Mouse (Mus musculus) midbrain, embryonic 11.5 days (tissue): Measurements from ENCODE around the gene Slc34a2. TPM values are rescaled to one million over a fixed set of nuclear protein-coding genes. Genes with fewer than 3 reads are reported as not detected.

Experiments used
- ATAC-seq: fragments of 200-750 bp; cut with Nextera tagmentation; 2 replicates; pipeline ENCODE4 v1.8.0; 2017; ENCODE audit warnings: moderate TSS enrichment, moderate library complexity; ENCODE audit not compliant: low FRiP score
- DNase-seq: peaks from one replicate; pipeline ENCODE4 v3.0.0; 2015; ENCODE audit warnings: low spot score; ENCODE audit errors: missing footprints
- H3K27ac ChIP-seq: fragments of 300-500 bp; sonication (generic); 2 replicates; pipeline ENCODE4 v1.5.1; 2014; ENCODE audit warnings: low read depth, low read length
- H3K27me3 ChIP-seq: fragments of 300-500 bp; sonication (generic); 2 replicates; pipeline ENCODE4 v1.6.1; 2014; ENCODE audit warnings: mild to moderate bottlenecking, low read length, moderate library complexity, mixed read lengths; ENCODE audit not compliant: control insufficient read depth, insufficient read depth
- H3K36me3 ChIP-seq: fragments of 300-500 bp; sonication (generic); 2 replicates; pipeline ENCODE4 v1.6.1; 2014; ENCODE audit warnings: mild to moderate bottlenecking, low read length, moderate library complexity, mixed read lengths; ENCODE audit not compliant: control insufficient read depth, insufficient read depth
- H3K4me1 ChIP-seq: fragments of 300-500 bp; sonication (generic); 2 replicates; pipeline ENCODE4 v1.6.1; 2014; ENCODE audit warnings: low read length; ENCODE audit not compliant: control insufficient read depth, insufficient read depth
- H3K4me2 ChIP-seq: fragments of 300-500 bp; sonication (generic); 2 replicates; pipeline ENCODE4 v1.6.1; 2014; ENCODE audit warnings: mild to moderate bottlenecking, moderate library complexity
- H3K4me3 ChIP-seq: fragments of 300-500 bp; sonication (generic); 2 replicates; pipeline ENCODE4 v1.5.1; 2014; ENCODE audit warnings: low read depth, low read length
- H3K9ac ChIP-seq: fragments of 300-500 bp; sonication (generic); 2 replicates; pipeline ENCODE4 v1.6.1; 2014; ENCODE audit warnings: low read length
- H3K9me3 ChIP-seq: fragments of 300-500 bp; sonication (generic); 2 replicates; pipeline ENCODE4 v1.6.1; 2016; ENCODE audit warnings: low read length; ENCODE audit not compliant: control insufficient read depth
- WGBS: fragments of 180-500 bp; shearing (Covaris S2); extraction: QIAGEN DNeasy Blood & Tissue Kit; methylation state at CpG from one replicate; pipeline ENCODE4 v1.1.7; 2014; 5-methylcytosine and 5-hydroxymethylcytosine counted together
- polyA plus RNA-seq: library from polyadenylated mRNA; unstranded; fragments of >200 nt; fragmentation: Nextera tagmentation; extraction: Ambion mirVana; gene quantifications from 2 replicates; pipeline ENCODE4 v1.2.1, GENCODE M21; 2014

Slc34a2 gene
- polyA plus RNA-seq, 1 experiment from 2014 or later = not detected

DNA sequence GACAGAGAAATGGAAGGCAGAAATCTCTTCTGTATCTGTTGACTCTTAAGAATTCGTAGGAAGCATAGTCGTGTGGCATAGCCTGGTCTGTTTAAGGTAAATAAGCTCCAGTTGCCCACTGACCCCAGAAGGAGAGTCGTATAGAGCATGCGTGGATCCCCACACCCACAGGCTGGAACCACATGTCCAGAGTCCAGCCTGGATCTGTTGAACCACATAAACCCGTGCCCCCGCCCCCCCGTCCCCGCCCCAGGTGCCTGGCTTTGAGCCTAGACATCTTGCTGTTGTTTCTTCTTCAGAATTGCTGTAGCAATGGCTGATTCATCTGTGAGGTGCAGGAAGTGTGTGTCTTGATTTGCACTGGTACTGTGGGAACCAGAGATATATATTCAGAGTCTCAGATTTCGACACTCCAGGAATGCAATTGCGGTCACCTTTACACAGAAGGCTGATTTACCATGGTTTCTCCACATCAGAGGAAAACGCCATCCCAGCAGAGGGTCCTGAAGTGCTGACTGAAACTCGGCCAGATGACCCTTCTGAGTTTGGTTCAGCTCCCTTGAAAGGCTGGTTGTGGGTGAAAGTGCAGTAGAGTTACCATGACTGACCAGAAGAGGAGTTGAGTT, 64.1 kb downstream of the Slc34a2 start:
- DNase-seq = no peak
- no peak for ATAC-seq
- H3K4me3 ChIP-seq = no peak overlapping the region
- no peak overlapping the region for H3K4me2 ChIP-seq
- no peaks in the 10 kb centered on the region for H3K27me3 ChIP-seq
- H3K36me3 ChIP-seq = no peaks in the 10 kb centered on the region
- no peak overlapping the region for H3K9ac ChIP-seq
- no peaks in the 10 kb centered on the region for H3K4me1 ChIP-seq
- H3K27ac ChIP-seq = no peak overlapping the region
- WGBS = 85% methylated on average over 12 of the region's 12 CpGs
- no peaks in the 10 kb centered on the region for H3K9me3 ChIP-seq

GRCm38 (mm10) chr5:53104177-53104855, 66.4 kb downstream of the Slc34a2 start:
- no peak overlapping the region for H3K4me2 ChIP-seq
- no peaks in the 10 kb centered on the region for H3K27me3 ChIP-seq
- 82% methylated on average over 13 of the region's 13 CpGs for WGBS
- no peak for ATAC-seq
- H3K36me3 ChIP-seq = no peaks in the 10 kb centered on the region
- no peaks in the 10 kb centered on the region for H3K4me1 ChIP-seq
- DNase-seq = no peak
- no peak overlapping the region for H3K4me3 ChIP-seq
- no peaks in the 10 kb centered on the region for H3K9me3 ChIP-seq
- no peak overlapping the region for H3K9ac ChIP-seq
- no peak overlapping the region for H3K27ac ChIP-seq

DNA sequence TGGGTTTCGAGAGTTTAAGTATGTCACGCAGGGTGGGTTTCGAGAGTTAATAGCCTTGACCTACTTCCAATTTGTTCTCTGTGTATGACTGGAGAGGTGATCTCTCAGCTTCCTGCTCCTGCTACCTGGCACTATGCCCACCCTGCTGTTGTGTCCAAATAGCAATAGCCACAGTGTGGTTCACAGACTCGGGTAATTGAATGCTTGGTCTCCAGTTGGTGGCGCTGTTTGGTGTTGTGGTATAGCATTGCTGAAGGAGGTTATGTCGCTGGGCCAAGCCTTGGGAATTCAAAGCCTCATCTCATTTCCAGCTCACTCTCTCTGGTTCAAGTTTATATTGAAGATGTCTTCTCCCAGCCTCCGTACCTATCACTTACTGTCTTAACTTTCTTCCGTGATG, 67.8 kb downstream of the Slc34a2 start:
- Histone ChIP-seq H3K9me3 (no peaks in the 10 kb centered on the region), H3K36me3 (no peaks in the 10 kb centered on the region), H3K4me3 (no peak overlapping the region), H3K9ac (no peak overlapping the region), H3K4me2 (no peak overlapping the region), H3K4me1 (no peaks in the 10 kb centered on the region), H3K27me3 (no peaks in the 10 kb centered on the region), H3K27ac (no peak overlapping the region)
- WGBS = 76% methylated on average over 8 of the region's 8 CpGs
- ATAC-seq (no peak), DNase-seq (no peak)

- no peak overlapping the region for H3K9ac ChIP-seq
- no peaks in the 10 kb centered on the region for H3K4me1 ChIP-seq
- WGBS = 83% methylated on average over 4 of the region's 4 CpGs
- no peak overlapping the region for H3K4me3 ChIP-seq
- H3K36me3 ChIP-seq = no peaks in the 10 kb centered on the region
- no peak for ATAC-seq
- no peak overlapping the region for H3K4me2 ChIP-seq
- no peak for DNase-seq
- H3K27me3 ChIP-seq = no peaks in the 10 kb centered on the region
- no peaks in the 10 kb centered on the region for H3K9me3 ChIP-seq
- no peak overlapping the region for H3K27ac ChIP-seq
These were observed 68.2 kb downstream of the Slc34a2 start for GRCm38 (mm10) chr5:53106125-53106524.

DNA sequence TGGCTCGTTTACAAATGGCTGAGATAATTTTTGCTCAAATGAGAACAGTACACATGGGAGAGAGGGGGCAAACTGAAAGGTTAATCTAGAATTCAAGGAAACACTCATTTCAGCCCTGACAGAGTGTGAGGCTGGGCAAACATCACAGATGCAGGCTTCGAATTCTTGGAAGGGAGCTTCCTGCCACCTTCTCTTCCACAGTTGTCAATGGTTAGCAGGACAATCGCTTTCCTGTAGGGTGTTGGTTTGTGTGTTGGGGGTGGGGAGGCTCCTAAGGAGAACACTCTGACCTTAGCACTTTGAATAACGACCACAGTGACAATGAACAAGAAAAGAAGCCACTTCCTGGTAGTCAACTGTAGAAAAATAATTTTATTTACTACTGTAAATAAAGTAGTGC, 68.8 kb downstream of the Slc34a2 start:
- DNase-seq (no peak), ATAC-seq (no peak)
- no peak overlapping the region for H3K27ac ChIP-seq
- WGBS = 73% methylated on average over 4 of the region's 4 CpGs
- no peaks in the 10 kb centered on the region for H3K9me3 ChIP-seq
- no peaks in the 10 kb centered on the region for H3K4me1 ChIP-seq
- H3K4me2 ChIP-seq = no peak overlapping the region
- no peaks in the 10 kb centered on the region for H3K27me3 ChIP-seq
- H3K36me3 ChIP-seq = no peaks in the 10 kb centered on the region
- H3K9ac ChIP-seq = no peak overlapping the region
- H3K4me3 ChIP-seq = no peak overlapping the region

DNA sequence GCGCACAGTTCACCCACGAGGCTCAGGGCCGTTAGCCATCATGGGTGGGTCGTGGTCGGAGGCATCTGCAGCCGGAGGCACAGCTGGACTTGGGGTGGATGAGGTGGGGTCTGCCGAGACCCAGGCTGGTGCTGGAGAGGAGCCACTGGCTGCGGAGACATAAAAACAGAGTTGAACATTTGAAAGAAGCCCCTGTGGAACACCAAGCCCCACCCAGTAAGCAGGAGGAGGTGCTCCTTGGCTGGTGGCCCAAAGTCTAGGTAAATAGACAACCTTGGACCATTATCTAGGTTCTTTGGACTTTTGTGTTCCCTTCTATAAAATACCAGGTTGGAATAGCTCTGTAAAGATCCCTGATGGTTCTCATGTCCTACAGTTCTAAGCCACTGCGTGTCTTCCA, 70.1 kb downstream of the Slc34a2 start:
- ATAC-seq (no peak), DNase-seq (no peak)
- Histone ChIP-seq H3K9ac (no peak overlapping the region), H3K9me3 (peaks cover 1% of the 10 kb centered on the region; the same call in 1 of the 2 replicates), H3K4me2 (no peak overlapping the region), H3K36me3 (no peaks in the 10 kb centered on the region), H3K4me1 (no peaks in the 10 kb centered on the region), H3K27ac (no peak overlapping the region), H3K27me3 (no peaks in the 10 kb centered on the region), H3K4me3 (no peak overlapping the region)
- 88% methylated on average over 9 of the region's 9 CpGs for WGBS

DNA sequence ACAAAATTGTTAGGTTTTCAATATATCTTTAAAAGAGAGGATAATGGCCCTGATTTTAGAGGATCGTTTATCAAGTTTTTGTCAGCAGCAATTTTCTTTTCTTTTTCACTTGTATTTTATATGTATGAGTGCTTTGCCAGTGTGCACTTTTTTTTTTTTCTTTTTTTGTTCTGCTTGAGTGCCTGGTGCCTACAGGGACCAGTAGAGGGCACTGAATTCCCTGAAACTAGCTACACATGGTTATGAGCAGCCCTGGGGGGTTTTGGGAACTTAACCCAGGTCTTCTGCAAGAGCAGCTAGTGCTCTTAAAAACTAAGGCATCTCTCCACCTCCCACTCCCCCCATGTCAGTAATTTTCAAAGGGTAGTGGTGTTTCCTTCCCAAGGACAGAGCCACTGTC, 70.8 kb downstream of the Slc34a2 start:
- no peak overlapping the region for H3K9ac ChIP-seq
- H3K4me1 ChIP-seq = no peaks in the 10 kb centered on the region
- no peak overlapping the region for H3K4me3 ChIP-seq
- H3K4me2 ChIP-seq = no peak overlapping the region
- H3K27ac ChIP-seq = no peak overlapping the region
- no peak for DNase-seq
- no peaks in the 10 kb centered on the region for H3K36me3 ChIP-seq
- no peak for ATAC-seq
- H3K27me3 ChIP-seq = no peaks in the 10 kb centered on the region
- H3K9me3 ChIP-seq = peaks cover 3% of the 10 kb centered on the region; the same call in 1 of the 2 replicates
- 86% methylated on average over 1 of the region's 1 CpGs for WGBS

DNA sequence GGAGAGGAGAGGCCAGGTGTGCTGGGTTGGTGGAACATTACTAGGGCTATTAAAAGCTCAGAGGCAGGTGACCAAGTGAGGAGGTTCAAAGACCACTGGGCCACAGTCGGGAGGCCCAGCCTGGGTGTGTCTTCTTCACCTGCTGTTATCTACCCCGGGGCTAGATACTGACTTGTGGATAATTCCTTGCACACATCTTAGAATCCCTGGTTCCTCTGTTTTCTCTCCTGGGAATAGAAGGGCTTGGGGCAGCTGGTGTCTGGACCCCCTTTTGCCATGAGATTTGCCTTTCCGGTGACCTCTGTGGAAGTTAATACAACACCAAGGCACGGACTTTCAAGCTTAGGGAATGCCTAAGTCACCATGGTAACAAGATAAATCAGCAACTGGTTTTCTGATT, 72.3 kb downstream of the Slc34a2 start:
- Histone ChIP-seq H3K4me3 (no peak overlapping the region), H3K4me2 (no peak overlapping the region), H3K4me1 (no peaks in the 10 kb centered on the region), H3K27me3 (no peaks in the 10 kb centered on the region), H3K27ac (no peak overlapping the region), H3K9ac (no peak overlapping the region), H3K9me3 (peaks cover 3% of the 10 kb centered on the region; the same call in 1 of the 2 replicates), H3K36me3 (no peaks in the 10 kb centered on the region)
- 65% methylated on average over 4 of the region's 4 CpGs for WGBS
- DNase-seq = no peak
- ATAC-seq = no peak

DNA sequence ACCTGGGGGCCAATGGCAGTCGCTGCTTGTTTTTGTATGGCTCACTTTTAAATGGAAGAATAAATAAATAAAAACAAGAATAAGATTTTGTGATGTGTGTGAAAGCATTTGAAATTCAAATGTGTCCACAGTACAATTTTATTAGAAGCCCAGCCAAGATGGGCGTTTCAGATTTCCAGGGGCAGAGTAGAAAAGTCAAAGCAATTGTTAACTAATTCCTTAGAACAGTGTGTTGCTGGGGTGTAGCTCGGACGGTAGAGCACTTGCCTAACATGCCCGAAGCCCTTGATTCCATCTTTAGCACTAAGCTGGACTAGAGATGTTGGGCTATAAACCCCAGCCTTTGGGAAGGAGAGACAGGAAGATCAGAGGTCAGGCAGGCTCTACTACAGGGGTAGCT, 73.2 kb downstream of the Slc34a2 start:
- DNase-seq = no peak

More for the DNA sequence above, 73.2 kb downstream of the Slc34a2 start:
- H3K36me3 ChIP-seq = no peaks in the 10 kb centered on the region
- no peaks in the 10 kb centered on the region for H3K4me1 ChIP-seq
- no peak overlapping the region for H3K4me2 ChIP-seq
- H3K9me3 ChIP-seq = peaks cover 3% of the 10 kb centered on the region; the same call in 1 of the 2 replicates
- 69% methylated on average over 5 of the region's 5 CpGs for WGBS
- ATAC-seq = no peak
- H3K27ac ChIP-seq = no peak overlapping the region
- H3K9ac ChIP-seq = no peak overlapping the region
- no peaks in the 10 kb centered on the region for H3K27me3 ChIP-seq
- no peak overlapping the region for H3K4me3 ChIP-seq
